Comparison of ENCODE assay signal across 12 mouse cellular contexts in genomic region chr15:27886992-27887391, GRCm38 (mm10).
A peak's percentile ranks its signal among the peaks of the same experiment; 100 is the strongest.
DNase-seq lines count a peak whose midpoint lies in the region; ATAC-seq lines count a peak whose summit lies in the region.
"Had no signal": no experiment of that assay in that cellular context is flagged by ENCODE, and none has a peak within 500 bp of the region (broad histone marks: within the 10 kb centered on the region; RNA-seq: fewer than 3 reads in every experiment).

No protein-coding gene starts in this region.

- H3K4me1 ChIP-seq in heart, embryonic 11.5 days (ENCODE audit: control insufficient read depth, insufficient read depth, low read length), result peaks cover 9% of the 10 kb centered on the region; the same call in 1 of the 2 replicates
- peaks cover 10% of the 10 kb centered on the region for H3K4me1 ChIP-seq in neural tube, embryonic 15.5 days
- H3K4me1 ChIP-seq: lung, embryonic 15.5 days had no signal

- H3K27me3 ChIP-seq in heart, embryonic 11.5 days (ENCODE audit: control insufficient read depth, insufficient read depth, low read length), result no peaks in the 10 kb centered on the region
- H3K27me3 ChIP-seq in neural tube, embryonic 15.5 days (replicated peaks), result no peaks in the 10 kb centered on the region
- H3K27me3 ChIP-seq: hindbrain, embryonic 15.5 days; lung, embryonic 15.5 days; Patski had no signal

- 0 out of 2 replicates have a peak overlapping the region, but pooled peaks have one; percentile 22 for H3K27ac ChIP-seq in heart, embryonic 11.5 days (ENCODE audit: low read depth, low read length)
- H3K27ac ChIP-seq in neural tube, embryonic 15.5 days (replicated peaks), result 0 out of 2 replicates have a peak overlapping the region, but pooled peaks have one; percentile 1
- H3K27ac ChIP-seq: hindbrain, embryonic 15.5 days; lung, embryonic 15.5 days had no signal

- H3K9me3 ChIP-seq in heart, embryonic 11.5 days (replicated peaks; ENCODE audit: control insufficient read depth, low read length), result no peaks in the 10 kb centered on the region
- H3K9me3 ChIP-seq in neural tube, embryonic 15.5 days (replicated peaks), result no peaks in the 10 kb centered on the region
- H3K9me3 ChIP-seq: hindbrain, embryonic 15.5 days; lung, embryonic 15.5 days had no signal

- 67% methylated on average over 6 of the region's 6 CpGs for WGBS in heart, embryonic 11.5 days (ENCODE audit: insufficient replicate concordance)
- WGBS in neural tube, embryonic 15.5 days, result 86% methylated on average over 6 of the region's 6 CpGs

- ATAC-seq in heart, embryonic 11.5 days (replicated peaks; ENCODE audit: insufficient number of reproducible peaks, low FRiP score, low TSS enrichment), result no peak
- ATAC-seq in neural tube, embryonic 15.5 days (ENCODE audit: low FRiP score), result no peak
- 0 out of 2 replicates have a peak, but pooled peaks have one; percentile 19 for ATAC-seq in common myeloid progenitor, adult 5-6 weeks (replicated peaks; ENCODE audit: low read depth, poor library complexity, severe bottlenecking)
- ATAC-seq: Patski had no signal

- no peak for DNase-seq in heart, postnatal 14 days
- DNase-seq in neural tube, embryonic 10.5 days (ENCODE audit: extremely low spot score, low spot score), result no peak
- DNase-seq in thymus, postnatal 25 days, result peak; percentile 19
- DNase-seq in lung, postnatal 14 days, result no peak
- DNase-seq: cerebellum, adult 2 months; gastrocnemius, postnatal 36 days had no signal

- no peak overlapping the region for H3K4me3 ChIP-seq in heart, embryonic 11.5 days (ENCODE audit: low read depth, low read length)
- no peak overlapping the region for H3K4me3 ChIP-seq in neural tube, embryonic 15.5 days (replicated peaks)
- H3K4me3 ChIP-seq: hindbrain, embryonic 15.5 days; lung, embryonic 15.5 days had no signal

- H3K4me2 ChIP-seq in heart, embryonic 11.5 days, result no peak overlapping the region
- no peak overlapping the region for H3K4me2 ChIP-seq in neural tube, embryonic 15.5 days
- H3K4me2 ChIP-seq: hindbrain, embryonic 15.5 days; lung, embryonic 15.5 days had no signal

- H3K9ac ChIP-seq in heart, embryonic 11.5 days (ENCODE audit: low read depth, low read length), result no peak overlapping the region
- H3K9ac ChIP-seq in neural tube, embryonic 15.5 days (replicated peaks), result no peak overlapping the region
- H3K9ac ChIP-seq: hindbrain, embryonic 15.5 days; lung, embryonic 15.5 days had no signal

- peaks cover 4% of the 10 kb centered on the region for H3K36me3 ChIP-seq in heart, embryonic 11.5 days (ENCODE audit: control insufficient read depth, insufficient read depth, low read length)
- peaks cover 55% of the 10 kb centered on the region for H3K36me3 ChIP-seq in neural tube, embryonic 15.5 days

- intact Hi-C loops in heart, postnatal 14 days (cut with DNase I), result no loop called here
